Mouse (Mus musculus) layer of hippocampus, postnatal 36 days (tissue): ENCODE measurements around the gene Dnajb3. TPM values are rescaled to one million over a fixed set of nuclear protein-coding genes. Genes with fewer than 3 reads are reported as not detected.

ENCODE experiments used
- DNase-seq, 2 experiments: peaks; one replicate each; pipeline ENCODE4 v3.0.0; 2022
- total RNA-seq, 2 experiments: library from RNA; stranded (reverse); gene quantifications; 2 replicates each; pipeline ENCODE4 v1.2.3; 2021

Dnajb3 gene
- 1 to 10 TPM; 2.2 to 3.0 TPM for total RNA-seq

- peak; percentile 86 to 88 for DNase-seq
Observed at GRCm38 (mm10) chr1:88205294-88205922, at the start of gene Dnajb3. Dnajb3 (minus strand) TSS chr1:88205782.

GRCm38 (mm10) chr1:88254793-88255465 lies 49.3 kb upstream of the Dnajb3 start:
- DNase-seq, result no peak

DNA sequence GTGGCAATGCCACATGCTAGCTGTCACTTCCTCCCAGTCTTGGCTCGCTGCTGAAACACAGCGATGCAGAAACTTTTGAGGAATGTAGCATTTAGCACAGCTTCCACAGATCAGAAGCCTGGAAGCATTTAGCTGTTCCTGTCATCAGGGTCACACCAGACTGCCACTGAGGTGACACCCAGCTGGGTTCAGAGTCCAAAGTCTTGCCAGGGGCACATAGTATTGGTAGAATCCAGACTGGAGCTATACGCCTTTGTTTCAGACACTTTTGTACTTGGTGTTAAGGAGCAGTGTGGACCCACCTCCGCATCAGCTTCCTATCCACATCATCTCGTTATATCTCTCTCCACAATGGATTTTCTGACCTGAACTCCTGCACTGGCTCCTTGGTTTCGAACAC lies 48.0 kb upstream of the Dnajb3 start:
- DNase-seq, result no peak

- no peak for DNase-seq
Observed at GRCm38 (mm10) chr1:88253106-88253505, 47.5 kb upstream of the Dnajb3 start.

- DNase-seq, result no peak
Observed at GRCm38 (mm10) chr1:88250023-88250422, 44.4 kb upstream of the Dnajb3 start.

DNA sequence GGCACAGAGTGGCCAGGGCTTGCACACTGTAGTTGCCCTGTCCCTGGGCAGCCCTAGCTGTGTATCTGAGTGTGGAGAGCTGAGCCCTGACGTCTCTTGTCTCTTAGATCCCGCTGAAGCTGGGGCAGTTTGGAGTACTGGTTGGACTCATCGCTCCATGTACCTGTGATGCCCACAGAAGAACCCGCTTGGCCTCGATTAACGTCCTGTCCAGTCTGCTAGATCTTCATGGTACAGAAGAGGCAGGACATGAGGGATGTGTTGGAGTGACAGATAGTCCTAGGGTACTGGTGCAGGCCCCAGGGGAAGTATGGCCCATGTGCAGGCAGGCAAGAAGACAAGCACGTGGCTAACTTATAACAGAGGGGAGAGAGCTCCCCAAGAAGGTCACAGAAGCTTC lies 44.0 kb upstream of the Dnajb3 start:
- DNase-seq, result no peak

- no peak for DNase-seq
Observed at GRCm38 (mm10) chr1:88248658-88249057, 43.1 kb upstream of the Dnajb3 start.

DNA sequence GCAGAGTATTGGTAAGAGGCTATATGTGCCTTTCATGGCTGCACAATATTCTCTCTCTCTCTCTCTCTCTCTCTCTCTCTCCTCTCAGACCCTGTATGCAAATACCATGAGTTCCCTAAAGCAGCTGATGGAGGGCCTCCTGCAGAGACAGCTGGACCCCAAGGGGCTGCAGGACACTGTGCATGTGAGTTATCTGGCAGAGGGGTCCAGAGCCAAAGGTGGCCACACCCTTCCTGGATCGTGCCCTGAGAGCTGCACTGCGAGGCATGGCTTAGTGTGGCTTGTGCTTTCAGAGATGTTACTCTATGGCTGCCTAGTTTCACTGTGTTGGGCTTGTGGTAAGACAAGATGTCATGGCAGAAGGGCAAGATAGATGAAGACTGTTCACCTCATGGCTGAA lies 42.1 kb upstream of the Dnajb3 start:
- no peak for DNase-seq

DNA sequence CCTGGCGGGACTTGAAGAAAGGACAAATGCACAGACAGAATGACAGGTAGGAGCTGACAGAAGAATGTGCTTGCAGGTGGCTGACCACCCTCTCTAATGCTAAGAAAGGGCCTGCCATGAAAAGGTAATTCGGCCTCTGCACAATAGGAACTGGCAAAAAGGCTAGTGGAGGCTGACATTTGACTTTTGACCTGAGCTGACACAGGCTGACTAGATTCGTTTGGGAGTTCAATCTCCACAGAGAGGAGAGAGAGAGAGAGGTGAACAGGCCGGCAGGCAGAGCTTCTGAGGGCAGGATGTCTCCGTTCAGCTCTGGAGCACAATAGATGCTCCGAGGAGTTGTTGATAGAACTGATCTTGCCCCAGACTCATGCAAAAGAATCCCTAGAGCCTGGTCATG lies 40.8 kb upstream of the Dnajb3 start:
- no peak for DNase-seq

GRCm38 (mm10) chr1:88245881-88246280 lies 40.3 kb upstream of the Dnajb3 start:
- no peak for DNase-seq

DNA sequence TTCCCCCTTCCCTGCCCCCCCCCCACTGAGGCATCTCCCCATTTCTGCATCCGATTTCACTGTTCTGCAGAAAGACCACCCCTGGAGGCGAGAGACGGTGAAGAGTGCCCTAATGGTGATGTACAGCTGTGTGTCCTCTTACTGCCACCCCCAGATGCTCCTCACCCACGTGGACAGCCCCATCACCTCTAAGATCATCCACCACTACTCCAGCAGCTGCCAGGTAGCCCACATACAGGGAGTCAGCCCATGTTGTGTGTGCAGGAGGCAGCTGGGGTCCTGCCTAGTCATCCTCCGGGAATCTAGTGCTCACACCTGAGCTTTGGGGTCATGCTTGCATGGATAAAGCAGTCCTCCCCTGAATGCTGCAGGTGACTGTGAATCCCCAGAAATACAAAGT lies 38.3 kb upstream of the Dnajb3 start:
- DNase-seq, result no peak

DNA sequence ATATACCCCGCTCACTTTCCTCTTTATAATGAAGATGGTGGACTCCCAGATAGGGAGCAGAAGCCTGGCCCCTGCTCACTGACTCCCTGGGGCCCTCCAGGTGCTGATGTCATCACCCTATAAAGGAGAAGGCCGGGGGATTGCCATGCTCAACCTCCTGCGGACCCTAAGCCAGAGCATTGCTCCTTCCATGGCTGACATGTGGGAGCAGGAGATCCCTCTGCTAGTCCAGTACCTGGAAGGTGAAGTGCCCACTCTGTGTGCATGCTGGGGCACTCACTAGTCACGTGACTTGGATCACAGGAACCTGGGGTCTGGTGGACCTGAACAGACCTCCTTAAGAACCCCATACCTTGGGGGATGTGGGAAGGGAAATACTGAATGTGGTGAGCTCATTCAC lies 35.0 kb upstream of the Dnajb3 start:
- no peak for DNase-seq

DNA sequence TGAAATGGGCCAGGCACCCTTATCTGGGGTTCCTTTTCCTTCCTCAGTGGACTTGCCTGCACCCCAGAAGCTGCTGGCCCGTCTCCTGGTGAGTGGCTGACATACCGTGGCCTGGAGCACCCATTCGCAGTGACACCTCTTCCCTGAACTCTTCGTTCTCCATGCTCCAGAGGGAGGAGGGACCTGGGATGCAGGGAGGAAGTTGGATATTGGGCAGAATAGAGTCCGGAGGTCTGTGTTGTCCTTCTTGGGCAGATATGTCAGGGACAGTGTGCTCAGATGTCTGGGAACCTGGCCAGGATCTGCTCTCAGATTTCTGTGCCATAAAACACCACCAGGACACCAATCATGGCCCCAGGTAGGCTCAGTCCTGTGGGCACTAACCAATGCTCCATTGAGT lies 34.5 kb upstream of the Dnajb3 start:
- no peak for DNase-seq

GRCm38 (mm10) chr1:88238771-88239170 lies 33.2 kb upstream of the Dnajb3 start:
- no peak for DNase-seq

DNA sequence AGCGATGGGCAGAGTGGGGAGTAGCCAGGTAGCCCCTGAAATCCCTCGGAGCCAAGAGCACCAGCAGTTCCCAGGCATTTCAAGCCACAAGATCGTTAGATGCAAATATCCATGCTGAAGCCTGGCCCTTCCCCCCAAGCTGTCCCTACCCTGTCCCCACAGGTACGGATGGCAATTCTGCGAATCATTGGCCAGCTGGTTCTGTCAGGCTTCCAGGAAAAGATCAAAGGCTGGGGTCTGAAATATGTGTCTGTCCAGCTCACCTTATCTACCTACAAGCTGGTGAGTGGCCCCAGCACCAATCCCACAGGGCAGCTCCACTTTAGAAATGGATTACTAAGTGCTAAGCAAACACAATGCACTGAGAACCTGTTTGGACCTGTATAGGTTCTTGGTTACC lies 31.7 kb upstream of the Dnajb3 start:
- DNase-seq, result no peak

GRCm38 (mm10) chr1:88235894-88236415 lies 30.4 kb upstream of the Dnajb3 start:
- DNase-seq, result no peak

DNA sequence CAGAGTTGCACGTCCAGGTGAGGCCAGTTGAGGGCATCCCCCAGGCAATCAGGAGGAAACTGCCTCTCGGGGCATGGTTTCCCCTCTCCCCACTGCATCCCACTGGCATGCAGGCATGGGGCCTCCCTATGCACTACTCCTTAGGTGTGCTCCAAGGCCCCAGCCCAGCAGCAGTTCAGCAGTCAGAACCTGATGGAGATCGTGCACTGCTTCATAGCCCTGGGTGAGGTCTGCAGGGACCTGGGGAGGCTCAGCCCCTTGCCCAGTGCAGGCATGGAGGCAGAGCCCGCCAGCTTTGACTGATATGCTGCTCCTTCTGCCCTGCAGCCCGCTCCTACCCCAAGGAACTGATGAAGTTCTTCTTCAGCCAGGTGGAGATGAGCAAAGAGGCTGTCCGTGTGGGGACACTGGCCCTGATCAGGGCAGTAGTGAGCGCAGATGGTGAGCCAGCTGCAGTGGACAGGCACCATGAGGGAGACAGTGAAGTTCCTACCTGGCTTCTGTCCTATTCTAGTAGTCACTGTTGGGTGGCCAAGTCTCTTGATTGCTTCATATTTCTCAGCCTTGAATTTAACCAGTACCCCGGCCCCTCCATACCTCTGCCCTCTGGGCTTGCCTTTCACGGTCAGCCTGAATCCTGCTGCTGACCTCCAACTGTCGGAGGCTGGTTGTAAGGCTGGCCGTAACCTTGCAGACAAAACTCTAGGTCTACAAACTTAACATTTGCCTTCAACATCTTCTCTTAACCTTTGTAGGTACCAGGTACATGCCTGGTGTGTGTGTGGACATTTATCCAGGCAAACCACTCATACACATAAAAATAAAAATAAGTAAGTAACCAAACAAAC lies 29.7 kb upstream of the Dnajb3 start:
- DNase-seq, result peak in 1 of 2 experiments; percentile 2

GRCm38 (mm10) chr1:88234646-88235045 lies 29.1 kb upstream of the Dnajb3 start:
- no peak for DNase-seq

- DNase-seq, result no peak
Observed at GRCm38 (mm10) chr1:88234248-88234610, 28.6 kb upstream of the Dnajb3 start.

- DNase-seq, result no peak
Observed at GRCm38 (mm10) chr1:88233421-88234247, 28.1 kb upstream of the Dnajb3 start.

DNA sequence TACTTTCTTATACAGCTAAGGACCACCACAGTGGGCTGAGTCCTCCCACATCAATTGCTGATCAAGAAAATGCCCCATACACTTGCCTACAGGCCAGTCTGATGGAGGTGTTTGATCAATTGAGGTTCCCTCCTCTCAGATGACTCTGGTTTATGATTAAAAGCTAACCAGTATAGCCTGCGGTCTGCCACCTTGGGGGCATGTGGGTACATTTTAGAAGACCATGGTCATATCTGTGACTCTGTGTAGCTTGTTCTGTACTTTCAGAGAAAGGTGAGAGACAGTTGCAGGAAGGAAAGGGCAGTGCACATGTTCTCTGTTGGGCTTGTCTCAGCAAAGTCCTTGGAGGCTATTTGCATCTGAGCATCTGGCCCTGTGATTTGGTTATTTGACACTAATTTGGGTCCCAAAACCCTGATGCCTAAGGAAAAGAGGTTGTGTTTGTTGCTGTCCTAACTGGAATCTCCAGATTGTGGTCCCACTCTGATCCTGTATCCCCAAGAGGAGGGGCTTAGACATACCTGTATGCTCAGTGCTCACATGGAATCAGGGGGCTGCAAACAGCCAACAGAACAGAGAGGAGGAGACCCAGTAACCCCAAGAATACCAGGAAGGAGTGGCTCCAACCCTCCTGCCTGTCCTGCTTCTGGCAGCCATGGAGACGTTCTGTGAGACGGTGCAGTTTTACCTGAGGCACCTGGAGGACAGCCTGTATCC lies 27.2 kb upstream of the Dnajb3 start:
- no peak for DNase-seq
